Mouse (Mus musculus) kidney, adult 9 months (tissue): ENCODE results near the gene Foxe3.
"Not testable (repeated sequence)": the region's sequence is repeated elsewhere in the genome, so short reads cannot be mapped to it uniquely, and the experiment has no call there.

ENCODE experiments used
- DNase-seq: peaks from one replicate; pipeline ENCODE4 v3.0.0; 2022

Gene Foxe3

GRCm38 (mm10) chr4:114925917-114926312, at the start of gene Foxe3:
Foxe3 (minus strand) TSS chr4:114926013.
- no peak for DNase-seq

- DNase-seq = no peak
These were observed 47.5 kb upstream of the Foxe3 start for GRCm38 (mm10) chr4:114973229-114973740.

GRCm38 (mm10) chr4:114970736-114971135, 44.9 kb upstream of the Foxe3 start:
- no peak for DNase-seq

- DNase-seq = not testable (repeated sequence)
These were observed 35.1 kb upstream of the Foxe3 start for GRCm38 (mm10) chr4:114960881-114961280.

- no peak for DNase-seq
These were observed 33.7 kb upstream of the Foxe3 start for GRCm38 (mm10) chr4:114959533-114959932.

GRCm38 (mm10) chr4:114958786-114959185, 33.0 kb upstream of the Foxe3 start:
- DNase-seq = no peak

GRCm38 (mm10) chr4:114958231-114958630, 32.4 kb upstream of the Foxe3 start:
- no peak for DNase-seq

- DNase-seq = peak; percentile 27
These were observed 31.6 kb upstream of the Foxe3 start for GRCm38 (mm10) chr4:114957403-114957802.

GRCm38 (mm10) chr4:114953172-114953571, 27.4 kb upstream of the Foxe3 start:
- no peak for DNase-seq

GRCm38 (mm10) chr4:114947852-114948481, 22.2 kb upstream of the Foxe3 start:
- DNase-seq = no peak

- DNase-seq = peak; percentile 83
These were observed 21.6 kb upstream of the Foxe3 start for GRCm38 (mm10) chr4:114947395-114947794.

GRCm38 (mm10) chr4:114946416-114946815, 20.6 kb upstream of the Foxe3 start:
- DNase-seq = no peak

GRCm38 (mm10) chr4:114945021-114945420, 19.2 kb upstream of the Foxe3 start:
- no peak for DNase-seq

- no peak for DNase-seq
These were observed 16.8 kb upstream of the Foxe3 start for GRCm38 (mm10) chr4:114942583-114942982.

- DNase-seq = no peak
These were observed 16.3 kb upstream of the Foxe3 start for GRCm38 (mm10) chr4:114942112-114942511.

GRCm38 (mm10) chr4:114941311-114941710, 15.5 kb upstream of the Foxe3 start:
- DNase-seq = no peak

GRCm38 (mm10) chr4:114938248-114938647, 12.4 kb upstream of the Foxe3 start:
- no peak for DNase-seq

GRCm38 (mm10) chr4:114937459-114938047, 11.7 kb upstream of the Foxe3 start:
- no peak for DNase-seq

- DNase-seq = no peak
These were observed 8.4 kb upstream of the Foxe3 start for GRCm38 (mm10) chr4:114934188-114934587.

GRCm38 (mm10) chr4:114932747-114933146, 6.9 kb upstream of the Foxe3 start:
- no peak for DNase-seq

- DNase-seq = no peak
These were observed 3.3 kb upstream of the Foxe3 start for GRCm38 (mm10) chr4:114929155-114929554.

GRCm38 (mm10) chr4:114924971-114925916, 569 bp downstream of the Foxe3 start:
- DNase-seq = no peak

GRCm38 (mm10) chr4:114917091-114917490, 8.7 kb downstream of the Foxe3 start:
- DNase-seq = peak; percentile 63
